Mouse (Mus musculus) megakaryocyte, adult 5-6 weeks (primary cell): ENCODE measurements around the gene Ppan. TPM values are rescaled to one million over a fixed set of nuclear protein-coding genes. Genes with fewer than 3 reads are reported as not detected.

ENCODE experiments used
- ATAC-seq: 2 replicates; pipeline ENCODE4 v1.8.0; 2016; ENCODE audit warnings: mild to moderate bottlenecking, inconsistent platforms; ENCODE audit not compliant: poor library complexity, severe bottlenecking
- total RNA-seq, 2 experiments: library from RNA; stranded (forward) in 1 of 2; stranded (reverse) in 1 of 2; fragments of 153-499, 151-499 nt in 1 of 2; fragments of 221-1000, 200-1000 nt in 1 of 2; gene quantifications; 2 replicates each; pipeline versions ENCODE4 v1.2.3 to v1.2.4; 2015 to 2017

Gene Ppan
- total RNA-seq (2015) (5.7 and 7.8 TPM in 2 replicates), total RNA-seq (2017) (27.5 and 32.2 TPM in 2 replicates)

GRCm38 (mm10) chr9:20887704-20888385 is at the start of gene Ppan:
Ppan (plus strand) TSS chr9:20888175.
- ATAC-seq, result peak; percentile 99

DNA sequence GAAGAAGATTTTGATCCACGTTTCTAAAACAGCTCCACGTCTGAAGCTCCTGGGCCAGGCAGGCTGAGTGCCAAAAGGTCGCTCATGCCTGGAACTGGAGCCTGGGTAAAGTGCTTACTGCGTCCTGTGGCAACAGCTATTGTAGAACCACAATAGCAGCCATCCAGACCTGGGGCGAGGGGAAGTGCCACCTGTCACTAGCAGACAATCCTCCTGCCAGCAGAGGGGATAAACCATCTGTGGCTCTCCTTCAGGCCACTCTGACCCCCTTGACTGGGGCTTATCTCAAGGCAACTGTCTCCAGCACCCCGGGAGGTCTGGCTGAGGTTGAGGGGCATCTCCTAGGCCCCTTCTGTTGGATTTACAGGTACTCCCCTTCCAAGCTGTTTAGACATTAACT is 49.0 kb upstream of the Ppan start:
- no peak for ATAC-seq

- ATAC-seq, result no peak
These were observed 45.8 kb upstream of the Ppan start for GRCm38 (mm10) chr9:20842211-20842610.

GRCm38 (mm10) chr9:20842670-20843069 is 45.3 kb upstream of the Ppan start:
- no peak for ATAC-seq

- no peak for ATAC-seq
These were observed 37.8 kb upstream of the Ppan start for GRCm38 (mm10) chr9:20850179-20850578.

DNA sequence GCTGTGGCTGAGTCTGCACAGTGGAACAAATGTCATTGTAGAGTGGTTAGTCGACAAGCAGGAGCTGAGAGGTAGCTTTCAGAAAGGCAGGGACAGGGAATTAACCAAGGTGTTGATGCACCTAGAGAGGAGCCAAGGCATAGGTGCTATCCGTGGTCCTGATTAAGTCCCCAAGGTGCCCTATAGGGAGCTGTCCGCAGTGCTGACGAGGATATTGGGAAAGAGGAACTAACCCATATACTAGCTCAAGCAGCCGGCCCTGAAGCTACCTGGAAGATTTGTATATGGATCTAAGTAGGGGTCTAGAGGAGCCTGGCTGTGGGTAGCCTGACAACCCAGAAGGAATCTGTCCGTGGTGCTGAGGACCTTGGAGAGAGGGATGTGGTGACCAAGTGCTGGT is 30.8 kb upstream of the Ppan start:
- ATAC-seq, result peak; percentile 75

- ATAC-seq, result no peak
These were observed 28.0 kb upstream of the Ppan start for GRCm38 (mm10) chr9:20859926-20860325.

DNA sequence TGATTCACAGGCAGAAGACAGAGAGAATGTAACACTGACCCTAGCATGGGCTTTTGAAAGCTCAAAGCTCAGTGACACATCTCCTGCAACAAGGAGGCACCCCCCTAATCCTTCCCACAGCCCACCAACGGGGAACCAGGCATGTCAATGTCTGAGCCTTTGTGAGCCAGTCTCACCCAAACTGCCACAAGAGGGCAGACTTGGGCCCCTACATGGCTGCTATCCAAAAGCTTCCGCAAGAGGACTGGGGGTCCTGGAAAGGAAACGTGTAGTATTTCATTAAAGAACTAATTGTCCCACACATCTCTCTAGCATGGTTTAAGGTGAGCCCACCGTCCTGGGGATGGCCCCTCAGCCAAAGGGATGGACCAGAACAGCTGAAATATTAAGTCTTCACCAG is 26.2 kb upstream of the Ppan start:
- no peak for ATAC-seq

DNA sequence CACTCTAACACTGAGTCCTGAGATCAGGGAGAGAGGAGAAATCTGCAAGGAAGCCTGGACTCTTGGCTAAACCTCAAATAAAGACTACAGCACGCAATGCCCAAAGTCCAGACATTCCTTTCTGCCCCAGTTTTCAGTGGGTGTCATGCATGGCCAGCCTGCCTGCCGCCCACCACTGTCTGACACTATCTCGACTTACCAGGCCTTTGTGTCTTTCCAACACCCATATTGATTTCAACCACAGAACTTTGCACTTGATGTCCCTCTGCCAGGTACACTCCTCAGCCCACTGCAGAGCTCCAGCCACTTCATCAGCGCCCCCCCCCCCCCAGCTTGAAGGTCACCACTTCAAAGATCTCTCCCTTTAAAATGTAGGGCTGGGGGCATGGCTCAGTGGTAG is 25.8 kb upstream of the Ppan start:
- no peak for ATAC-seq

- no peak for ATAC-seq
These were observed 21.1 kb upstream of the Ppan start for GRCm38 (mm10) chr9:20866879-20867278.

DNA sequence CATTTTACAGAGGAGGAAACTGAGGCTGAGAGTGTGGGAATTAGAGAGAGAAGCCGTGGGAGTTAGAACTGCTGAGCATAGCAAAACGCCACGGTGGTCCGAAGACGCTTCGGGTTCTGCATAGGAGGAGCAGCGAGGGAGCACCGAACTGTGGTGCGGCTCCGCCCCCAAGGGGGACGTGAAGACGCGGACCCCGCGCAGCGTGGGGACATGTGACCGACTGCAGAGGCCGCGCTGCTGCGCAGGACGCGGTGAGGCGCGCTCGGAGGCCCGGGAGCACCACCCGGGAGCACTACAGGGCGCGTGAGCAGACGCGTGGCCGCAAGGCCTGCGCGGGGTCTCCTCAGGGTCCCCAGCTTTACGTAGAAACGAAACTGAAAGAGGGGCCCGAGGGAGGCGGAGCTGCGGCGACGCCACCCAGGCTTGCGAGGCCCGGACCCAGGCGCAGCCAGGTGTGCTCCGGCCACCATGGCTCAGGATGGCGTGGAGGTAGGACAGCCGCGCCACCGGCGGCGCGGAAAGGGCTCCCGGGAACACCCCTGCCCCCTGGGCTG is 19.4 kb upstream of the Ppan start, which contains the start of gene A230050P20Rik:
Gene A230050P20Rik (plus strand): TSS at position 195 of the 554 bp plus-strand sequence.
- ATAC-seq, result peak; percentile 35

- ATAC-seq, result no peak
These were observed 18.7 kb upstream of the Ppan start for GRCm38 (mm10) chr9:20869246-20869645.

DNA sequence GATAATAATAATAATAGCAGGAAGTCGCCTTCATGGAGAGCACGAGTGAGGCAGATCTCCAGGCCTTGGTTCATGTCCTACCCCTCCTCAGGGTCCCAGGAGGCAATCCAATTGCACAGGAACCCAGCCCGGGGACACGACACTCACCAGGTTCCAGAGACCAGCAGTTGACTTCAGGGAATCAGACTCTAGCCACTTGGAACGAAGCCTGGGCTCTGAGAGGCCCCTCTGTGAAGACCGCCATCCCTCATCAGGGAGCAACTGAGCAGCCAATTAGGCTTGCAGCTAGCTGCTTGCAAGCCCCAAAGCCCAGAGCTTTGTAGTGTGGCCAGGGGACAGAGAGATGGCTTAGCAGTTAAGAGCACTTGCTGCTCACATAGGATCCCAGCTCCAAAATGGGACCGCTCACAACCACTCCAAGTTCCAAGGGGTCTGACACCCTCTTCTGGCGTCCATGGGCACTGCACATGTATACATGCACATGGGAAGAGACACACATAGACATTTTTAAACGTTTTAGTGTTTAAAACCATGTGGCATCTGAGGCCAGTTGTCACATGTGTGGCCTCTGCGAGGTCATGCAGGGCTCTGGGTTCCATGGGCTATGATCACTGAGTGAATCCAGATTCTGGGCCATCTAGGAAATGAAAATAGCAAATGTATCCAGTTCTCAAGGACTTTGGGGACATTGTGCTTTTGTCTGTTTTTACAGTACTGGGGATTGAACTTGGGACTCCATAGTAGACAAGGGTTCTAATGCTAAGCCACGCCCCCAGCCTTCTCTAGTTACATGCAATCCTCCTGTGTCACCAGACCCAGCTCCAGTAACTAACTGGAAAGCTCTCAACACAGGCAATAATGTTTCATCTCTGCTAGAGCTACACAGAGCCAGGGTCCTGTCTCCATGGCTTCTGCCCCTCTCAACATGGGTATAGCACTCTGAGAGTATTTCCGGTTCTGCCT is 17.5 kb upstream of the Ppan start:
- no peak for ATAC-seq

- no peak for ATAC-seq
These were observed 15.0 kb upstream of the Ppan start for GRCm38 (mm10) chr9:20872991-20873390.

DNA sequence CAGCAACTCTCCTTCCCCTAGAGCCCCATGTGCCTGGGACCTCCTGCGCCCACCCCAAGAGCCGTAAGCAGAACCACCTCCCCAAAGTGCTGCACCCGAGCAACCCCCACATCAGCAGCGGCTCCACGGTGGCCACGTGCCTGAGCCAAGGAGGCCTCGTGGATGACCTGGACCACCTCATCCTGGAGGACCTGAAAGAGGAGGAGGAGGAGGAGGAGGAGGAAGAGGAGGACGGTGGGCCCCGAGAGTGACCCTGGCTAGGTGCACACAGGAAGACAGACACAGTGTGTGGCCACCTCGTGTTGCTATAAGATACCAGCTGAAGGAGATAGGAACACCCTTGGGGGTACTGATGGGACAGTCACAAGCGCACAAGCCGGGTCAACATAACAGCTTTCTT is 14.5 kb upstream of the Ppan start:
- ATAC-seq, result no peak

DNA sequence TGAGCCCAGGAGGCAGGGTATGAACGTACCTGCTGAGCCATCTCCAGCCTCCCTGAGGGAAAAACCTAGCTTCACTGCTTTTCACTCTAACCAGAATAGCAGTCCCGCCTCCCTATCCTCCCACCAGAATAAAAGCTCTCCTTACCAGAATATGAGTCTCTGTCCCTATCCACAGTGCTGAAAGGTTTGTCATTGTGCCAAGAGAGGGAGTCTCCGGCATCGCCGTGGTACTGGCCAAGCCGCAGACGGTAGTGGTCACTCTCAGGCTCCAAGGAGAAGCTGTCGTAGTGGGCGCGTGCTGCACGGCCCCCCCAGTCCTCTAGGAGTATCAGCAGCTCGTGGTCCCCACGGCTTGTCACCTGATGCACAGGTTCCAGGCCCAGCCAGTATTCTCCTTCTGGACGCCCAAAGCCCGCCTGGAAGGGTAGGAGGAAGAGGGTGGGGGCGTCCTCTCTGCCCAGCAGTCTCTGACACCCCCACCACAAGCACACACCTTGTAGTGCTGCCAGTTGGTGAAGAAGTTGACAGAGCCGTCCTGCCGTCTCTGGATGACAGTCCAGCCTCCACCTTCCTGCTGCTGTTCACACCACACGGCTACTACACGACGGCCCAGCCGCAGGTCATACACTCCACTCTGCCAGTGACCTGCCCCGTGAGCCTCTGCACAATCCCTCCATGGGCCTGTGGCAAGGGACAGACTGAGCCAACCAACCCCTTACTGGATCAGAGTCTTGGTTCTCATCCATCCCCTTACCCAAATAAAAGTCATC is 12.8 kb upstream of the Ppan start:
- ATAC-seq, result no peak

DNA sequence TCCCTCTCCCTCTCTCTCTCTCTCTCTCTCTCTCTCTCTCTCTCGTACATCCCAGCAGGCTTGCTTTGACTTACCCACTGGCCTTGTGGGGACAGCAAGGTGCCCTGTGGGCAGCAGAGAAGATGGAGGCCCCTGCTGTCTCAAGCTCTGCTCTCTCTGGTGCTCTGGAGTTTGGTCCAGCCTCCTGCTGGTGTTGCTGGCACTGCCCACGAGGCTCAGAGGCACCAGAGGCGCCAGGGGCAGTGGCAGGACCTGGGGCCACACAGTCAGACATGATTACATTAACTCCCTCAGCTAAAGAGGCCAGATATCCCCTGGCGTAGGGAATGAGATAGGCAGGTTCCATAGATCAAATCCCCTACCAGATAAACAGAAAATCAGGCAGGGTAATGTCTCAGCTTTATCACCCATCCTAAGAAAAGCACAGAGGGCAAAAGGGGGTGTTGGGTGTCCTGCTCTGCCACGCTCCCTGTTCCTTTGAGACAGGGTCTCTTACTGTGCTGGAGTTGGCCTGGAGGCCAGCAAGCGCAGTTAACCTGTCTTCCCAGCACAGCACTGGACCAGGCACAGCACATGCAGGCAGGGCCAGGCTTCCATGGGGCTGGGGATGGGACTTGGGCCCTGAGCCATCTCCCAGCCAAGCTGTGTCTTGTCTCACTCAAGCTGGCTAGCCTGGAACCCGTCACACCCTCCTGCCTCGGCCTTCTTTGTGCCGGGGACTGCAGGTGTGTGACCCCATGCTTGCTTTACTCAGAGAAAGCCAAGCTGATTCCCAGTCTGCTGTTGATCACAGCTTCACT is 11.5 kb upstream of the Ppan start:
- ATAC-seq, result no peak

DNA sequence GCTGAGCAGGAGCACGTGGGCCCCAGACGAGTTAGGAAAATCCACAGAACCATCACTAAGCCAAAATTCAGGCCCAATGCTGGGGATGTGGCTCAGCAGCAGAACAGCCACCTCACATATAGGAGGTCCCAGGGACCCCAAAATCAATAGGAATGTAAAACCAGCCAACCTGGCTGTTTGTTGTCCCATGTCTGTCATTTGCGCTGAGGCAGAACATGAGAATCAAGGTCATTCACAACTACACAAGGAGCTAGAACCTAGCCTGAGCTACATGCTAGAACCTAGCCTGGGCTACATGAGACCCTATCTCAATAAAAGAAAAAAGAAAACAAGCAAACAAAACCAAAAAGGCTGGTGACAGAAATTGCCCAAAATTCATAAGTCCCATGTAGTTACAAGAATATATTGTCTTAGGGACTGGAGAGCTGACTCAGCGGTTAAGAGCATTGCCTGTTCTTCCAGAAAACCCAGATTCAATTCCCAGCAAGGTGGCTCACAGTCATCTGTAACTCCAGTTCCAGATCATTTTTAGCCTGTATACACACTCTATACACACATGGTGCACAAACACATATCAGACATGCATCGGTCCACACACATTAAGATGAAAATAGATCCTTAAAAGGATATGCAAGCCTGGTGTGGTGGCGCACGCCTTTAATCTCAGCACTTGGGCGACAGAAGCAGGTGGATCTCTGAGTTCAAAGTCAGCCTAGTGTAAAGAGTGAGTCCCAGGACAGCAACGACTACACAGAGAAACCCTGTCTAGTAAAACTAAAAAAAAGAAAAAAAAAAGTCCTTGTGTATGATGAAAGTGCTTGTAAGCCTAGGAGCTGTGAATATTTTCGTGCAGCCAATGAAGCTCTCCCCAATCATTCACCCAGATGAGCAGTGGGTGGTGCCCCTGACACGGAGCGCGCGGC is 10.6 kb upstream of the Ppan start:
- ATAC-seq, result no peak
